Mouse (Mus musculus) heart, postnatal 0 days (tissue): Measurements from ENCODE around the gene Shisa3. TPM values are rescaled to one million over a fixed set of nuclear protein-coding genes. Genes with fewer than 3 reads are reported as not detected.

Experiments
- ATAC-seq: fragments of 200-750 bp; cut with Nextera tagmentation; 2 replicates; pipeline ENCODE4 v1.8.0; 2017; ENCODE audit warnings: low read depth, moderate number of reproducible peaks, moderate library complexity; ENCODE audit not compliant: insufficient read depth
- DNase-seq: peaks from one replicate; pipeline ENCODE4 v3.0.0-alpha.2; 2016; ENCODE audit warnings: low spot score
- H3K27ac ChIP-seq: fragments of 300-500 bp; sonication (generic); 2 replicates; pipeline ENCODE4 v1.5.1; 2014; ENCODE audit warnings: low read depth, mild to moderate bottlenecking
- H3K27me3 ChIP-seq: fragments of 300-500 bp; sonication (generic); 2 replicates; pipeline ENCODE4 v1.6.1; 2014; ENCODE audit warnings: low read length, mixed read lengths; ENCODE audit not compliant: control insufficient read depth, insufficient read depth
- H3K36me3 ChIP-seq: fragments of 300-500 bp; sonication (generic); replicated peaks from 2 replicates; pipeline ENCODE4 v1.6.1; 2014; ENCODE audit warnings: low read length, mixed read lengths; ENCODE audit not compliant: control insufficient read depth, insufficient read depth
- H3K4me1 ChIP-seq: fragments of 300-500 bp; sonication (generic); 2 replicates; pipeline ENCODE4 v1.6.1; 2014; ENCODE audit warnings: antibody characterized with exemption; ENCODE audit not compliant: control insufficient read depth, insufficient read depth
- H3K4me2 ChIP-seq: fragments of 300-500 bp; sonication (generic); 2 replicates; pipeline ENCODE4 v1.6.1; 2014; ENCODE audit warnings: low read depth, mild to moderate bottlenecking, low read length, moderate library complexity
- H3K4me3 ChIP-seq: fragments of 300-500 bp; sonication (generic); 2 replicates; pipeline ENCODE4 v1.5.1; 2014; ENCODE audit warnings: low read depth, low read length
- H3K9ac ChIP-seq: fragments of 300-500 bp; sonication (generic); replicated peaks from 2 replicates; pipeline ENCODE4 v1.6.1; 2014; ENCODE audit warnings: low read depth, low read length, mixed read lengths
- H3K9me3 ChIP-seq: fragments of 300-500 bp; sonication (generic); replicated peaks from 2 replicates; pipeline ENCODE4 v1.6.1; 2016; ENCODE audit warnings: low read length; ENCODE audit not compliant: control insufficient read depth
- CTCF ChIP-seq: IDR thresholded peaks from 2 replicates; pipeline ENCODE4 v1.5.1; 2016; ENCODE audit warnings: antibody characterized with exemption, control low read depth, low read depth
- EP300 ChIP-seq: IDR thresholded peaks from 2 replicates; pipeline ENCODE4 v1.6.1; 2016; ENCODE audit warnings: antibody characterized with exemption, low read depth
- WGBS: fragments of 180-500 bp; shearing (Covaris S2); extraction: QIAGEN DNeasy Blood & Tissue Kit; methylation state at CpG from one replicate; pipeline ENCODE4 v1.1.7; 2014; 5-methylcytosine and 5-hydroxymethylcytosine counted together
- microRNA-seq: library from miRNA; unstranded; fragments of <30 nt; microRNA quantifications from one replicate; pipeline ENCODE4, GENCODE M21; 2016
- polyA plus RNA-seq: library from polyadenylated mRNA; unstranded; fragments of >200 nt; fragmentation: Nextera tagmentation; extraction: Ambion mirVana; gene quantifications from 2 replicates; pipeline ENCODE4 v1.2.1, GENCODE M21; 2015
- total RNA-seq: library from RNA; depleted of rRNA; stranded (reverse); fragments of >200 nt; gene quantifications from 2 replicates; pipeline ENCODE4 v1.2.3, GENCODE M21; 2014; ENCODE audit warnings: low replicate concordance; rRNA removed

Shisa3 gene
- total and polyA plus RNA-seq, 2 experiments from 2014 or later = 0.67 to 4.3 TPM

DNA sequence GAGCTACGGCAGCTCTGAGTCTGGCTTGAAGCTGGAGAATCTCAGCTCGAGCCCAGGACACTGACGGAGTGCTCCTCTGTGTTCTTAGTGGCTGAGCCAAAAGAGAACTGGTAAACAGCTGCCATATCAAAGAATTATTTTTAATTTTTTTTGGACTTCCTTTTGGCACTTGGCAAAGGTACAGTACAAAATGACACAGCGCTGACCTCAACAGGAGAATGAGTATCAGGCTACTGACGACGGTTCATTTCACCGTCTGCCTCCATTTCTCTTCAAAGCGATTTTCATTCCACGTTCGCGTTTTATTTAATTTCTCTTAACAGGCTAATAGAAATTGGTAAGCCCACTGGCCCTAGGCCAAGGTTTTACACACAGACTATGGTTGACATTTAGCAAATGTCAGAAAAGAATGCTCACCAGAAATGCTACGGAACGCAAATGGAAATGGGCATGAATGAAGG lies 61.8 kb downstream of the Shisa3 start:
- DNase-seq = no peak
- ATAC-seq = peak; percentile 44; the same call in 1 of the 2 replicates

DNA sequence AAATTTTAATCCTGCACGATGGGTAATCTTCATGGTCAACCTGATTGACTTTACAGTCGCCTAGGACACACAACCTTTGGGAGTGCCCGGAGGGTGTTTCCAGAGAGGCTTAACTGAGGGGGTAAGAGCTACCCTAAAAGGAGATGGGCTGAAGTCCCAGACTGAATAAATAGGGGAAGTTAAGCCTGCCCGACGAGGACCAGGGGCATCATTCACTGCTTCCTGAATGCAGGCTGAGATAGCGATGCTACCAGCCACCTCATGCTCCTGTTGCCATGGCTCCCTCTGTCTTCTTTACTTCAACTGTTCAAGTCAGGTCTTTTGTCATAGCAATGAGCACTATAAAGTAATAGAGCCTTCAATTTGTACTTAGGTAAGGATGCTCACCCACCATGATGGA lies 62.5 kb downstream of the Shisa3 start:
- no peak for ATAC-seq
- Histone ChIP-seq H3K27ac (no peak overlapping the region), H3K4me2 (no peak overlapping the region), H3K4me1 (peaks cover 9% of the 10 kb centered on the region), H3K27me3 (no peaks in the 10 kb centered on the region), H3K9ac (no peak overlapping the region), H3K36me3 (no peaks in the 10 kb centered on the region; the same call in 1 of the 2 replicates), H3K9me3 (no peaks in the 10 kb centered on the region), H3K4me3 (no peak overlapping the region)
- WGBS = 77% methylated on average over 6 of the region's 6 CpGs
- TF ChIP-seq CTCF (no peak), EP300 (no peak)
- no peak for DNase-seq

More for the DNA sequence above, 61.8 kb downstream of the Shisa3 start:
- TF ChIP-seq CTCF (no peak), EP300 (no peak)
- H3K9me3 ChIP-seq = no peaks in the 10 kb centered on the region
- peak overlapping the region; percentile 30; the same call in 1 of the 2 replicates for H3K27ac ChIP-seq
- peak overlapping the region; percentile 33; the same call in 1 of the 2 replicates for H3K4me2 ChIP-seq
- H3K27me3 ChIP-seq = no peaks in the 10 kb centered on the region
- 52% methylated on average over 13 of the region's 13 CpGs for WGBS
- peaks cover 9% of the 10 kb centered on the region for H3K4me1 ChIP-seq
- no peaks in the 10 kb centered on the region; the same call in 1 of the 2 replicates for H3K36me3 ChIP-seq
- H3K4me3 ChIP-seq = no peak overlapping the region
- no peak overlapping the region for H3K9ac ChIP-seq

DNA sequence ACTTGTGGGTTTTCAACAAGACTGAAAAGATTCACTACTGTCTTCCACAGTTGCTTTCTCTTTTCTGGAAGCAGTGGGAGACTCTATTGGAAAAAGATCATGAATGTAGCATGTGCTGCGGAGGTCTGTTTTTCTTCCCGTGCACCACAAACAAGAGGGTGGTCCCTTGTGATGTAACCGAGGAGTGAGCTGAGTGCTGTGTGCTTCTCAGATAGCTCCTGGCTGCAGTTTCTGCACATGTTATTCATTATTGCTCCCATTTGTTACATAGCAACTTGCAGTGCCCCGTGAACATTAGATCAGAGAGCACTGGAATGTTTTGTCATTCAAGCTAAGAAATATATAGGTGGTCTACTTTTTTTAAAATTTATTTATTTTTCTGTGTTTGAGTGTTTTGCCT lies 65.3 kb downstream of the Shisa3 start:
- H3K9ac ChIP-seq = no peak overlapping the region

More for the DNA sequence above, 65.3 kb downstream of the Shisa3 start:
- Histone ChIP-seq H3K4me3 (no peak overlapping the region), H3K27ac (no peak overlapping the region), H3K4me2 (no peak overlapping the region), H3K4me1 (peaks cover 9% of the 10 kb centered on the region), H3K36me3 (no peaks in the 10 kb centered on the region), H3K27me3 (no peaks in the 10 kb centered on the region), H3K9me3 (no peaks in the 10 kb centered on the region)
- WGBS = 82% methylated on average over 4 of the region's 4 CpGs
- ATAC-seq = no peak
- TF ChIP-seq EP300 (no peak), CTCF (no peak)
- no peak for DNase-seq

Small RNA genes within 50 kb of the gene (microRNA-seq; reads per million reads assigned to microRNA genes)
- gene Gm23617 = not detected

Other genes with a start within 250 kb of the Shisa3 start
- 11.2 and 13.3 TPM in 2 replicates for gene Bend4, start 179.6 kb upstream of the Shisa3 start, total RNA-seq
- gene Bend4, start 179.6 kb upstream of the Shisa3 start, polyA plus RNA-seq = 5.8 and 6.8 TPM in 2 replicates
- 17.0 and 34.2 TPM in 2 replicates for gene Atp8a1, start 239.6 kb downstream of the Shisa3 start, total RNA-seq
- 5.8 and 7.5 TPM in 2 replicates for gene Atp8a1, start 239.6 kb downstream of the Shisa3 start, polyA plus RNA-seq